Mouse (Mus musculus): ENCODE measurements around the gene Espnl.

GRCm38 (mm10) chr1:91380453-91381090 is 58.7 kb downstream of the Espnl start:
- TF ChIP-seq CTCF (IDR thresholded peaks at IDR 0.05; ENCODE audit: low read depth) (peak; percentile 93), EP300 (IDR thresholded peaks at IDR 0.05; ENCODE audit: low read depth) (no peak)
